Mouse (Mus musculus) hindbrain, postnatal 0 days (tissue): Measurements from ENCODE around the gene Pdik1l. TPM values are rescaled to one million over a fixed set of nuclear protein-coding genes. Genes with fewer than 3 reads are reported as not detected.
A peak's percentile ranks its signal among the peaks of the same experiment; 100 is the strongest.

ENCODE experiments used
- ATAC-seq: fragments of 200-750 bp; cut with Nextera tagmentation; 2 replicates; pipeline ENCODE4 v1.8.0; 2017; ENCODE audit warnings: mild to moderate bottlenecking, moderate TSS enrichment, moderate library complexity
- DNase-seq: peaks from one replicate; pipeline ENCODE4 v3.0.0-alpha.2; 2015; ENCODE audit warnings: low spot score
- H3K27ac ChIP-seq: fragments of 300-500 bp; sonication (generic); 2 replicates; pipeline ENCODE4 v1.5.1; 2014; ENCODE audit warnings: mild to moderate bottlenecking
- H3K27me3 ChIP-seq: fragments of 300-500 bp; sonication (generic); 2 replicates; pipeline ENCODE4 v1.6.1; 2014; ENCODE audit warnings: low read length, mixed read lengths; ENCODE audit not compliant: insufficient read depth
- H3K36me3 ChIP-seq: fragments of 300-500 bp; sonication (generic); 2 replicates; pipeline ENCODE4 v1.6.1; 2014; ENCODE audit warnings: low read length, mixed read lengths; ENCODE audit not compliant: insufficient read depth
- H3K4me1 ChIP-seq: fragments of 300-500 bp; sonication (generic); 2 replicates; pipeline ENCODE4 v1.6.1; 2014; ENCODE audit warnings: antibody characterized with exemption, low read length, mixed read lengths; ENCODE audit not compliant: insufficient read depth
- H3K4me2 ChIP-seq: fragments of 300-500 bp; sonication (generic); 2 replicates; pipeline ENCODE4 v1.6.1; 2014; ENCODE audit warnings: low read depth, mild to moderate bottlenecking, low read length, moderate library complexity, mixed read lengths
- H3K4me3 ChIP-seq: fragments of 300-500 bp; sonication (generic); 2 replicates; pipeline ENCODE4 v1.5.1; 2014; ENCODE audit warnings: low read length
- H3K9ac ChIP-seq: fragments of 300-500 bp; sonication (generic); replicated peaks from 2 replicates; pipeline ENCODE4 v1.6.1; 2014; ENCODE audit warnings: mild to moderate bottlenecking, low read length, moderate library complexity, mixed read lengths
- H3K9me3 ChIP-seq: fragments of 300-500 bp; sonication (generic); 2 replicates; pipeline ENCODE4 v1.6.1; 2016; ENCODE audit warnings: low read length, mixed read lengths
- CTCF ChIP-seq: IDR thresholded peaks from 2 replicates; pipeline ENCODE4 v1.5.1; 2016; ENCODE audit warnings: antibody characterized with exemption, control low read depth, low read depth
- WGBS: fragments of 180-500 bp; shearing (Covaris S2); extraction: QIAGEN DNeasy Blood & Tissue Kit; methylation state at CpG from one replicate; pipeline ENCODE4 v1.1.7; 2014; 5-methylcytosine and 5-hydroxymethylcytosine counted together
- polyA plus RNA-seq: library from polyadenylated mRNA; unstranded; fragments of >200 nt; fragmentation: Nextera tagmentation; extraction: Ambion mirVana; gene quantifications from 2 replicates; pipeline ENCODE4 v1.2.1, GENCODE M21; 2015
- total RNA-seq: library from RNA; depleted of rRNA; stranded (reverse); fragments of >200 nt; gene quantifications from 2 replicates; pipeline ENCODE4 v1.2.3, GENCODE M21; 2014; rRNA removed

Pdik1l gene
- total RNA-seq = 25.5 and 35.2 TPM in 2 replicates
- 23.3 and 24.8 TPM in 2 replicates for polyA plus RNA-seq

- Histone ChIP-seq H3K4me1 (peaks cover 8% of the 10 kb centered on the region; the same call in 1 of the 2 replicates), H3K36me3 (peaks cover 15% of the 10 kb centered on the region), H3K4me2 (peak within 1 kb of the TSS; percentile 93), H3K27ac (peak within 1 kb of the TSS; percentile 100), H3K27me3 (no peaks in the 10 kb centered on the region), H3K9me3 (no peaks in the 10 kb centered on the region), H3K4me3 (peak within 1 kb of the TSS; percentile 99), H3K9ac (peak within 1 kb of the TSS; percentile 98)
- WGBS = 0% methylated on average over 39 of the region's 43 CpGs
- DNase-seq (peak; percentile 89), ATAC-seq (peak; percentile 79)
- no peak for TF ChIP-seq CTCF
Measured at GRCm38 (mm10) chr4:134287575-134288025, at the start of gene Pdik1l. TSS of gene Pdik1l (minus strand) at chr4:134287895.

- no peak for ATAC-seq
Measured at GRCm38 (mm10) chr4:134330281-134330680, 42.6 kb upstream of the Pdik1l start.

DNA sequence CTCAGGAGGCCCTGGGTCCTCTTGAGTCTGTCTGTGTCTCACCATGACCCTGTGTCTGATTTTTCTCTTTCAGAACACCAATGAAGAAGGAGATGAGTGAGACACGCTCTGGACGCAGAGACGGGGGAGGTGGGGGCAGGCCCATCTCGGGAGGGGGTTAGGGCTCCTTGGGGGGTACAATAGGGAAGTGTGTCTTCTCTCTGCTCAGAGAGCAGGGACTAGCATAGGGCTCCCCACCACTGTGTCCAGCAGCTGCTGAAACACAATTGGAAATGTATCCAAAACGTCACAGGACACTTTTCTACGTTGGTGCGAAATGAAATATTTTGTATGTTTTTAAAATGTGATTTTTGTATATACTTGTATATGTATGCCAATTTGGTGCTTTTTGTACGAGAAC lies 41.1 kb upstream of the Pdik1l start:
- no peak for TF ChIP-seq CTCF
- no peak overlapping the region for H3K4me3 ChIP-seq
- 79% methylated on average over 8 of the region's 8 CpGs for WGBS

More at GRCm38 (mm10) chr4:134330281-134330680, 42.6 kb upstream of the Pdik1l start:
- H3K27me3 ChIP-seq = no peaks in the 10 kb centered on the region
- H3K4me2 ChIP-seq = no peak overlapping the region
- no peak for DNase-seq
- no peaks in the 10 kb centered on the region for H3K4me1 ChIP-seq
- H3K4me3 ChIP-seq = no peak overlapping the region
- H3K9ac ChIP-seq = no peak overlapping the region
- H3K27ac ChIP-seq = no peak overlapping the region
- WGBS = 57% methylated on average over 5 of the region's 5 CpGs
- no peaks in the 10 kb centered on the region for H3K9me3 ChIP-seq
- no peak for TF ChIP-seq CTCF
- H3K36me3 ChIP-seq = no peaks in the 10 kb centered on the region

DNA sequence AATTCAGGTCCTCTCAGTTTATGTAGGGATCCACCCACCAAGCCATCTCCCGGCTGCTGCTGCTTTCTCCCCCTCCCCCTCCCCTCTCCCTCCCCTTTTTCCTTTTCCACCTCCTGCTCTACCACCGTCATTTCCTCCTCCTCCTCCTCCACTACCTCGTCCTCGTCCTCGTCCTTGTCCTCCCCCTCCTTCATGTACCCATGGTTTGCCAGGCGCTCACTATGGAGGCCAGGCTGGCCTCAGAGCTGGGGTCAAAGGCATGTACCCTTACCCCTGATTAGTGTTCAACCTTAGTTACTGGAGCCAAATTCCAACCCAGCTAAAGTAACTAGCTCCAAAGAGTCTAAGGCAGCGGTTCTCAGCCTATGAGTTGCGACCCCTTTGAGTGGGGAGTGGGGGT lies 40.5 kb upstream of the Pdik1l start:
- H3K9me3 ChIP-seq = no peaks in the 10 kb centered on the region
- no peaks in the 10 kb centered on the region for H3K27me3 ChIP-seq
- DNase-seq (no peak), ATAC-seq (no peak)
- no peaks in the 10 kb centered on the region for H3K36me3 ChIP-seq
- no peak overlapping the region for H3K27ac ChIP-seq
- no peaks in the 10 kb centered on the region for H3K4me1 ChIP-seq
- TF ChIP-seq CTCF = no peak
- no peak overlapping the region for H3K4me3 ChIP-seq
- 62% methylated on average over 8 of the region's 8 CpGs for WGBS
- no peak overlapping the region for H3K9ac ChIP-seq
- no peak overlapping the region for H3K4me2 ChIP-seq

More for the DNA sequence above, 41.1 kb upstream of the Pdik1l start:
- DNase-seq = no peak
- H3K27ac ChIP-seq = no peak overlapping the region
- H3K9ac ChIP-seq = no peak overlapping the region
- no peak overlapping the region for H3K4me2 ChIP-seq
- no peaks in the 10 kb centered on the region for H3K4me1 ChIP-seq
- no peak for ATAC-seq
- no peaks in the 10 kb centered on the region for H3K9me3 ChIP-seq
- H3K36me3 ChIP-seq = no peaks in the 10 kb centered on the region
- H3K27me3 ChIP-seq = no peaks in the 10 kb centered on the region

DNA sequence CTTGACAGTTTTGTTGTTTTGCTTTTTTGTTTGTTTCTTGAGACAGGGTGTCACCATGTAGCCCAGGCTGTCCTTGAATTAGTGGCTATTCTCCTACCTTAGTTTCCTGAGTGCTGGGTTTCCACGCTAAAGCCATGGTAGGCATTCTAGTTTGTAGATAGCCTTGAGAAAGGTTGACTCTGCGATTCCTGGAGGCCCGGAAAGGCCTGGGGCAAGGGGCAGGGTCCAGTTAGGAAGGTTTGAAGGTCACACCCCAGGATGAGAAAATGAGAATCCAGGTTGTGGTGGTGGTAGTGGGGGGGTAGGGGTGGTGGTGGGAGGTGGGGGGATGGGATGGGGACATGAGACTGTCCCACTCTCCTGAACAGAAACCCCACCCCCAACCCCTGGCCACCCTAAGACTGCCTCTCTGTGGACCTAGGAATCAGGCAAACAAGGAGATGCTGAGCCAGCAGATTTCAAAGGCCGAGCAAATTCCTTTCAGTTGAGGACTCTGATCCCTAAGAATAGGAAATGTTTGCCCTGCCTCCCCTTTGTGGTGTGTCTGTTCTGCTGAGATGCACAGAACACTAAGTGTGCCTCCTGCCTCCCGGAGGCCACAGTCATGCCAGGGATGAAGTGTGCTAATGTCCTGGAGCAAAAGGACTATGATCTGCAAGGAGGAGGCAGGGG lies 39.3 kb upstream of the Pdik1l start:
- no peak for TF ChIP-seq CTCF
- DNase-seq (no peak), ATAC-seq (no peak)
- Histone ChIP-seq H3K4me3 (no peak overlapping the region), H3K9me3 (no peaks in the 10 kb centered on the region), H3K27me3 (no peaks in the 10 kb centered on the region), H3K4me1 (no peaks in the 10 kb centered on the region), H3K9ac (no peak overlapping the region), H3K27ac (no peak overlapping the region), H3K4me2 (no peak overlapping the region), H3K36me3 (no peaks in the 10 kb centered on the region)
- 66% methylated on average over 5 of the region's 5 CpGs for WGBS

- no peak for TF ChIP-seq CTCF
- Histone ChIP-seq H3K9me3 (no peaks in the 10 kb centered on the region), H3K4me1 (no peaks in the 10 kb centered on the region), H3K27me3 (no peaks in the 10 kb centered on the region), H3K9ac (no peak overlapping the region), H3K4me3 (no peak overlapping the region), H3K36me3 (no peaks in the 10 kb centered on the region), H3K4me2 (no peak overlapping the region), H3K27ac (no peak overlapping the region)
- WGBS = 53% methylated on average over 5 of the region's 5 CpGs
- no peak for ATAC-seq
- DNase-seq = no peak
Measured at GRCm38 (mm10) chr4:134324655-134325054, 37.0 kb upstream of the Pdik1l start.

GRCm38 (mm10) chr4:134321524-134321923 lies 33.8 kb upstream of the Pdik1l start:
- H3K4me3 ChIP-seq = no peak overlapping the region
- H3K36me3 ChIP-seq = no peaks in the 10 kb centered on the region
- H3K4me2 ChIP-seq = no peak overlapping the region
- no peak overlapping the region for H3K9ac ChIP-seq
- H3K4me1 ChIP-seq = no peaks in the 10 kb centered on the region
- 70% methylated on average over 3 of the region's 3 CpGs for WGBS
- H3K27me3 ChIP-seq = no peaks in the 10 kb centered on the region
- no peak overlapping the region for H3K27ac ChIP-seq
- TF ChIP-seq CTCF = peak; percentile 44
- H3K9me3 ChIP-seq = no peaks in the 10 kb centered on the region
- ATAC-seq (no peak), DNase-seq (no peak)
